Mouse (Mus musculus): ENCODE measurements at regions not wholly inside any gene's neighbourhood (a gene's known extent, or its start where the extent isn't known, plus 50 kb on each side); places are given as distances from the start of the nearest gene placed in this dataset.

DNA sequence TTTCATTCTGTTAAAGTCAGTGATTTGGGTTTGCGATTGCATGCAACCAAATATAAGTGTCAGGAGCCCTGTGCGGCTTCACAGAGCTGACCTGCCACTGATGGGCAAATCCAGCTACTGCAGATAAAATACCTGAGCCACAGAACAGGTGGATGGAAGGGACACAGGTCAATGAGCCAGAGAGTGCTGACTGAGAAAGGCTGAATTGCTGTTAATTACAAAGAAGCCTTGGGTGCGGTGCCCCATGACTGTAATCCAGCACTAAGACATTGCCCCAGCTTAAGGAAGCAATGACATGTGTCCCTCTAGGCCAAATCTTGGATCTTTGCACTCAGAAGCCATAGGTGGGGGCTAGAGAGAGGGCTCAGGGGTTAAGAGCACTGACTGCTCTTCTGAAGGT is 401.7 kb downstream of the Med13l start:
- Histone ChIP-seq H3K79me2 (ENCODE audit: control insufficient read depth, insufficient read depth) (no peaks in the 10 kb centered on the region), H3K27me3 (ENCODE audit: control insufficient read depth, insufficient read depth, insufficient read length) (no peaks in the 10 kb centered on the region), H3K4me3 (ENCODE audit: insufficient read depth, poor library complexity, severe bottlenecking) (no peak overlapping the region), H3K79me3 (ENCODE audit: low read depth) (no peaks in the 10 kb centered on the region), H3K36me3 (ENCODE audit: control insufficient read depth, insufficient read depth) (no peaks in the 10 kb centered on the region), H3ac (ENCODE audit: control insufficient read depth, insufficient read length, low read depth) (no peak overlapping the region)
- TF ChIP-seq CEBPB (IDR thresholded peaks at IDR 0.05; ENCODE audit: low read depth): no peak
- no peak for TF ChIP-seq FOSL1 (IDR thresholded peaks at IDR 0.05; ENCODE audit: insufficient read depth, low read length, poor library complexity, severe bottlenecking)
- TF ChIP-seq USF1 (IDR thresholded peaks at IDR 0.05; ENCODE audit: low read depth): no peak
- no peak for TF ChIP-seq CTCF (IDR thresholded peaks at IDR 0.05; ENCODE audit: control insufficient read depth, insufficient read depth, insufficient read length)
- TF ChIP-seq MYOD1 (IDR thresholded peaks at IDR 0.05; ENCODE audit: control insufficient read depth, insufficient read length, low read depth): no peak
- TF ChIP-seq MYOG (IDR thresholded peaks at IDR 0.05; ENCODE audit: control insufficient read depth, extremely low read depth, insufficient read length): no peak
- no peak for TF ChIP-seq MAX (IDR thresholded peaks at IDR 0.05)

- TF ChIP-seq FOSL1 (IDR thresholded peaks at IDR 0.05; ENCODE audit: insufficient read depth, low read length, poor library complexity, severe bottlenecking) (no peak), MYOD1 (IDR thresholded peaks at IDR 0.05; ENCODE audit: control insufficient read depth, insufficient read length, low read depth) (no peak), CTCF (IDR thresholded peaks at IDR 0.05; ENCODE audit: control insufficient read depth, insufficient read depth, insufficient read length) (no peak), USF1 (IDR thresholded peaks at IDR 0.05; ENCODE audit: low read depth) (no peak), CEBPB (IDR thresholded peaks at IDR 0.05; ENCODE audit: low read depth) (no peak), MAX (IDR thresholded peaks at IDR 0.05) (no peak), MYOG (IDR thresholded peaks at IDR 0.05; ENCODE audit: control insufficient read depth, extremely low read depth, insufficient read length) (no peak)
- Histone ChIP-seq H3K4me3 (ENCODE audit: insufficient read depth, poor library complexity, severe bottlenecking) (no peak overlapping the region), H3K79me2 (ENCODE audit: control insufficient read depth, insufficient read depth) (no peaks in the 10 kb centered on the region), H3ac (ENCODE audit: control insufficient read depth, insufficient read length, low read depth) (no peak overlapping the region), H3K27me3 (ENCODE audit: control insufficient read depth, insufficient read depth, insufficient read length) (no peaks in the 10 kb centered on the region), H3K36me3 (ENCODE audit: control insufficient read depth, insufficient read depth) (no peaks in the 10 kb centered on the region), H3K79me3 (ENCODE audit: low read depth) (no peaks in the 10 kb centered on the region)
Measured at GRCm38 (mm10) chr5:118963001-118963400, 402.5 kb downstream of the Med13l start.

GRCm38 (mm10) chr5:118966901-118967300 is 406.4 kb downstream of the Med13l start:
- Histone ChIP-seq H3K27me3 (ENCODE audit: control insufficient read depth, insufficient read depth, insufficient read length) (no peaks in the 10 kb centered on the region), H3K36me3 (ENCODE audit: control insufficient read depth, insufficient read depth) (no peaks in the 10 kb centered on the region)

GRCm38 (mm10) chr5:118967718-118968117 is 407.2 kb downstream of the Med13l start:
- Histone ChIP-seq H3K79me3 (ENCODE audit: low read depth) (no peaks in the 10 kb centered on the region), H3K27me3 (ENCODE audit: control insufficient read depth, insufficient read depth, insufficient read length) (no peaks in the 10 kb centered on the region), H3K4me3 (ENCODE audit: insufficient read depth, poor library complexity, severe bottlenecking) (no peak overlapping the region), H3K36me3 (ENCODE audit: control insufficient read depth, insufficient read depth) (no peaks in the 10 kb centered on the region), H3ac (ENCODE audit: control insufficient read depth, insufficient read length, low read depth) (no peak overlapping the region), H3K79me2 (ENCODE audit: control insufficient read depth, insufficient read depth) (no peaks in the 10 kb centered on the region)
- TF ChIP-seq FOSL1 (IDR thresholded peaks at IDR 0.05; ENCODE audit: insufficient read depth, low read length, poor library complexity, severe bottlenecking): no peak
- no peak for TF ChIP-seq CTCF (IDR thresholded peaks at IDR 0.05; ENCODE audit: control insufficient read depth, insufficient read depth, insufficient read length)
- no peak for TF ChIP-seq MYOD1 (IDR thresholded peaks at IDR 0.05; ENCODE audit: control insufficient read depth, insufficient read length, low read depth)
- TF ChIP-seq USF1 (IDR thresholded peaks at IDR 0.05; ENCODE audit: low read depth): no peak
- TF ChIP-seq CEBPB (IDR thresholded peaks at IDR 0.05; ENCODE audit: low read depth): no peak
- TF ChIP-seq MYOG (IDR thresholded peaks at IDR 0.05; ENCODE audit: control insufficient read depth, extremely low read depth, insufficient read length): no peak
- no peak for TF ChIP-seq MAX (IDR thresholded peaks at IDR 0.05)

More at GRCm38 (mm10) chr5:118966901-118967300, 406.4 kb downstream of the Med13l start:
- TF ChIP-seq MAX (IDR thresholded peaks at IDR 0.05) (no peak), USF1 (IDR thresholded peaks at IDR 0.05; ENCODE audit: low read depth) (no peak), MYOD1 (IDR thresholded peaks at IDR 0.05; ENCODE audit: control insufficient read depth, insufficient read length, low read depth) (no peak), CEBPB (IDR thresholded peaks at IDR 0.05; ENCODE audit: low read depth) (no peak), CTCF (IDR thresholded peaks at IDR 0.05; ENCODE audit: control insufficient read depth, insufficient read depth, insufficient read length) (no peak), MYOG (IDR thresholded peaks at IDR 0.05; ENCODE audit: control insufficient read depth, extremely low read depth, insufficient read length) (no peak)
- no peak overlapping the region for H3ac ChIP-seq (ENCODE audit: control insufficient read depth, insufficient read length, low read depth)
- no peaks in the 10 kb centered on the region for H3K79me3 ChIP-seq (ENCODE audit: low read depth)
- no peak overlapping the region for H3K4me3 ChIP-seq (ENCODE audit: insufficient read depth, poor library complexity, severe bottlenecking)
- H3K79me2 ChIP-seq (ENCODE audit: control insufficient read depth, insufficient read depth): no peaks in the 10 kb centered on the region

DNA sequence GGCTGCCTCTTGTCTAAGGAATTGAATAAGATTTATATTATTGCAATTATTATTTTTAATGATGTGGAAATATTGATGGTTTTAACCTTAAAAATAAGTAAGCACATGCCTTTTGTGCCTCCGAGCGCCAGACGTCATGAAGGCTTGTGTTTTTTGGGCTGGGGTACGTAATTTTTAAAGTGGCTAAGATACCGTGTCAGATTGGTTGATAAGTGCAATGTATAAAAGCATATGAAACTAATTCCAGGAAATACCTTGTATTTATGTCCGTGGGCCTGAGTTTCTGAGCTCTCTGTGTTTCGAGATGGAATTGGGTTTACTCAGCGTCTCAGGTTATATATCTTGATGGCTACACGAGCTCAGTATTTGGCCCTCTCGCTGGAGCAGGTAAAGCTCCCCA is 414.7 kb downstream of the Med13l start:
- Histone ChIP-seq H3K27me3 (ENCODE audit: control insufficient read depth, insufficient read depth, insufficient read length) (no peaks in the 10 kb centered on the region), H3ac (ENCODE audit: control insufficient read depth, insufficient read length, low read depth) (no peak overlapping the region), H3K79me3 (ENCODE audit: low read depth) (no peaks in the 10 kb centered on the region), H3K4me3 (ENCODE audit: insufficient read depth, poor library complexity, severe bottlenecking) (no peak overlapping the region), H3K36me3 (ENCODE audit: control insufficient read depth, insufficient read depth) (no peaks in the 10 kb centered on the region), H3K79me2 (ENCODE audit: control insufficient read depth, insufficient read depth) (no peaks in the 10 kb centered on the region)
- TF ChIP-seq CTCF (IDR thresholded peaks at IDR 0.05; ENCODE audit: control insufficient read depth, insufficient read depth, insufficient read length) (no peak), CEBPB (IDR thresholded peaks at IDR 0.05; ENCODE audit: low read depth) (no peak), MYOD1 (IDR thresholded peaks at IDR 0.05; ENCODE audit: control insufficient read depth, insufficient read length, low read depth) (no peak)

GRCm38 (mm10) chr5:118978921-118979630 is 418.6 kb downstream of the Med13l start:
- TF ChIP-seq CEBPB (IDR thresholded peaks at IDR 0.05; ENCODE audit: low read depth): no peak
- no peak for TF ChIP-seq MYOD1 (IDR thresholded peaks at IDR 0.05; ENCODE audit: control insufficient read depth, insufficient read length, low read depth)
- TF ChIP-seq CTCF (IDR thresholded peaks at IDR 0.05; ENCODE audit: control insufficient read depth, insufficient read depth, insufficient read length): no peak
- TF ChIP-seq MYOG (IDR thresholded peaks at IDR 0.05; ENCODE audit: control insufficient read depth, extremely low read depth, insufficient read length): no peak
- no peak for TF ChIP-seq FOSL1 (IDR thresholded peaks at IDR 0.05; ENCODE audit: insufficient read depth, low read length, poor library complexity, severe bottlenecking)
- TF ChIP-seq USF1 (IDR thresholded peaks at IDR 0.05; ENCODE audit: low read depth): no peak
- no peak for TF ChIP-seq MAX (IDR thresholded peaks at IDR 0.05)
- Histone ChIP-seq H3ac (ENCODE audit: control insufficient read depth, insufficient read length, low read depth) (no peak overlapping the region), H3K4me3 (ENCODE audit: insufficient read depth, poor library complexity, severe bottlenecking) (no peak overlapping the region), H3K79me2 (ENCODE audit: control insufficient read depth, insufficient read depth) (no peaks in the 10 kb centered on the region), H3K27me3 (ENCODE audit: control insufficient read depth, insufficient read depth, insufficient read length) (no peaks in the 10 kb centered on the region), H3K79me3 (ENCODE audit: low read depth) (no peaks in the 10 kb centered on the region), H3K36me3 (ENCODE audit: control insufficient read depth, insufficient read depth) (no peaks in the 10 kb centered on the region)
